Mouse (Mus musculus) layer of hippocampus, adult 11-12 months (tissue): Measurements from ENCODE around the gene Zbtb20.

Experiments used
- DNase-seq: peaks from one replicate; pipeline ENCODE4 v3.0.0; 2022; ENCODE audit warnings: low spot score

The Zbtb20 gene

GRCm38 (mm10) chr16:43363751-43364515 is 488.3 kb downstream of the Zbtb20 start:
- peak; percentile 50 for DNase-seq

GRCm38 (mm10) chr16:43364516-43364910 is 488.8 kb downstream of the Zbtb20 start:
- DNase-seq = no peak

GRCm38 (mm10) chr16:43365277-43365676 is 489.6 kb downstream of the Zbtb20 start:
- DNase-seq = no peak

GRCm38 (mm10) chr16:43370496-43371020 is 494.9 kb downstream of the Zbtb20 start:
- no peak for DNase-seq

- DNase-seq = no peak
Measured at GRCm38 (mm10) chr16:43376782-43377181, 501.1 kb downstream of the Zbtb20 start.

- no peak for DNase-seq
Measured at GRCm38 (mm10) chr16:43379351-43380325, 504.0 kb downstream of the Zbtb20 start.

- no peak for DNase-seq
Measured at GRCm38 (mm10) chr16:43381183-43381582, 505.5 kb downstream of the Zbtb20 start.

- no peak for DNase-seq
Measured at GRCm38 (mm10) chr16:43383149-43383740, 507.6 kb downstream of the Zbtb20 start.

GRCm38 (mm10) chr16:43384953-43385619 is 509.4 kb downstream of the Zbtb20 start:
- no peak for DNase-seq

- DNase-seq = no peak
Measured at GRCm38 (mm10) chr16:43385620-43386210, 510.0 kb downstream of the Zbtb20 start.

- no peak for DNase-seq
Measured at GRCm38 (mm10) chr16:43386426-43386825, 510.7 kb downstream of the Zbtb20 start.

- no peak for DNase-seq
Measured at GRCm38 (mm10) chr16:43388389-43388788, 512.7 kb downstream of the Zbtb20 start.

GRCm38 (mm10) chr16:43390387-43390786 is 514.7 kb downstream of the Zbtb20 start:
- no peak for DNase-seq

GRCm38 (mm10) chr16:43393382-43393781 is 517.7 kb downstream of the Zbtb20 start:
- no peak for DNase-seq

- DNase-seq = no peak
Measured at GRCm38 (mm10) chr16:43394013-43394568, 518.4 kb downstream of the Zbtb20 start.

- no peak for DNase-seq
Measured at GRCm38 (mm10) chr16:43394760-43395159, 519.1 kb downstream of the Zbtb20 start.

- DNase-seq = no peak
Measured at GRCm38 (mm10) chr16:43396849-43397628, 521.4 kb downstream of the Zbtb20 start.

- DNase-seq = no peak
Measured at GRCm38 (mm10) chr16:43397629-43398323, 522.1 kb downstream of the Zbtb20 start.

GRCm38 (mm10) chr16:43399428-43399827 is 523.7 kb downstream of the Zbtb20 start:
- DNase-seq = no peak
